Mouse (Mus musculus) kidney, adult 2 months (tissue): ENCODE results near the gene Gpx3. TPM values are rescaled to one million over a fixed set of nuclear protein-coding genes. Genes with fewer than 3 reads are reported as not detected.

ENCODE experiments used
- DNase-seq: peaks from one replicate; pipeline ENCODE4 v3.0.0; 2021
- H3K27ac ChIP-seq: fragments of 200-500 bp; 2 replicates; pipeline ENCODE4 v1.5.1; 2012; ENCODE audit warnings: low read depth, low read length, control low read depth, inconsistent platforms; ENCODE audit not compliant: insufficient read depth
- H3K27me3 ChIP-seq: fragments of 200-500 bp; replicated peaks from 2 replicates; pipeline ENCODE4 v1.6.1; 2012; ENCODE audit warnings: mild to moderate bottlenecking, moderate library complexity, low read length, inconsistent platforms; ENCODE audit not compliant: control insufficient read depth, insufficient read depth
- H3K36me3 ChIP-seq: fragments of 200-500 bp; 2 replicates; pipeline ENCODE4 v1.6.1; 2012; ENCODE audit warnings: mild to moderate bottlenecking, moderate library complexity, low read length, inconsistent platforms; ENCODE audit not compliant: control insufficient read depth, insufficient read depth
- H3K4me1 ChIP-seq: fragments of 200-500 bp; 2 replicates; pipeline ENCODE4 v1.6.1; 2011; ENCODE audit warnings: low read length; ENCODE audit not compliant: control insufficient read depth, insufficient read depth
- H3K4me3 ChIP-seq: fragments of 200-500 bp; 2 replicates; pipeline ENCODE4 v1.5.1; 2011; ENCODE audit warnings: mild to moderate bottlenecking, low read depth, low read length, control low read depth; ENCODE audit not compliant: insufficient read depth
- CTCF ChIP-seq: fragments of 200-500 bp; conservative IDR thresholded peaks from 2 replicates; pipeline ENCODE4 v1.5.1; 2011; ENCODE audit warnings: low read depth, mild to moderate bottlenecking, control low read depth, low read length, moderate library complexity, mixed read lengths; ENCODE audit not compliant: insufficient read depth, insufficient read length
- POLR2A ChIP-seq: fragments of 200-500 bp; IDR thresholded peaks from one replicate; pipeline ENCODE4 v1.6.1; 2011; ENCODE audit warnings: low read depth, low read length, control low read depth
- WGBS: fragments of 180-500 bp; shearing (Covaris S2); methylation state at CpG from one replicate; pipeline ENCODE4 v1.1.7; 2018; 5-methylcytosine and 5-hydroxymethylcytosine counted together
- polyA plus RNA-seq: library from polyadenylated mRNA; depleted of rRNA; stranded (reverse); fragments of >200 nt; gene quantifications from 2 replicates; pipeline ENCODE4 v1.2.3, GENCODE M21; 2012

The Gpx3 gene
- polyA plus RNA-seq, 1 experiment, result 31,623 TPM

DNA sequence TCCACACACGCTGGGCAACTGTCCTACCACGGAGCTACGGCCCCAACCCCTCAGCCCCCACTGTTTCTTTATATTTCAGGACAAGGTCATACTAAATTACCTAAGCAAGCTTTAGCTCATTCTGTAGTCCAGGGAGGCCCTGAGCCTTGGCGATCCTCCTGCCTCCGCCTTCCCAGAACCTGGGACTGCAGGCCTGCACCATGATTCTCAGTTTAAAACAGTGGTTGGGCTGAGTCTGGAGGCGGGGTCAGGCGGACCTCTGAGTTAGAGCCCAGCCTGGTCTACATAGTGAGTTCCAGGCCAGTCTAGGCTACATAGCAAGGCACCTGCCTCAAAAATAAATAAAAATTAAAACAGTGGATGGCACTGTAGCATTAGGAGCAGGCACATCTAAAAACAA, 19.5 kb downstream of the Gpx3 start:
- H3K36me3 ChIP-seq, result peaks cover 5% of the 10 kb centered on the region; the same call in 1 of the 2 replicates
- peak overlapping the region; percentile 37 for H3K27ac ChIP-seq
- TF ChIP-seq POLR2A (no peak), CTCF (no peak)
- DNase-seq, result peak; percentile 45
- peaks cover 17% of the 10 kb centered on the region for H3K4me1 ChIP-seq
- WGBS, result 60% methylated on average over 7 of the region's 7 CpGs
- no peak overlapping the region for H3K4me3 ChIP-seq
- H3K27me3 ChIP-seq, result no peaks in the 10 kb centered on the region

DNA sequence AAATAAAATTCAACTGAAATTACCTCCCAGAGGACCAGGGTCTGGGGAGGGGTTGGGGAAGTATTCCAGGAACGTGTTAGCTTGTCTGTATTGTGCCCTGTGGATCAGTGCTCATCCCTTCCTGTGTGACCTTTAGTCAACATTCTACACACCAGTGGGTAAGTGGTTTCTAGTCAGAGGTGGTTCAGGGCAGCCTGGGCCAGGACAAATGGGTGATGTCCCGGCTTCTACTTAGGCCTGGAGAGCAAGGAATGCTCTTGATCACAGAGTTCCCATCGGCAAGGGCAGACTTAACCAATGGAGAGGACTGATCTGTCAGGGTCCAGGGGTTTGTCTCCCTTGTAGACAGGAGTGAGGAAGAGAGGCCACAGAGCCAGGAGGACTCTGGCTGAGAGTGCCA, 20.2 kb downstream of the Gpx3 start:
- H3K4me3 ChIP-seq, result no peak overlapping the region
- WGBS, result 49% methylated on average over 3 of the region's 3 CpGs
- peak; percentile 62 for DNase-seq
- H3K27ac ChIP-seq, result peak overlapping the region; percentile 29; the same call in 1 of the 2 replicates
- peaks cover 5% of the 10 kb centered on the region; the same call in 1 of the 2 replicates for H3K36me3 ChIP-seq
- TF ChIP-seq CTCF (no peak), POLR2A (no peak)
- peaks cover 17% of the 10 kb centered on the region for H3K4me1 ChIP-seq
- no peaks in the 10 kb centered on the region for H3K27me3 ChIP-seq

DNA sequence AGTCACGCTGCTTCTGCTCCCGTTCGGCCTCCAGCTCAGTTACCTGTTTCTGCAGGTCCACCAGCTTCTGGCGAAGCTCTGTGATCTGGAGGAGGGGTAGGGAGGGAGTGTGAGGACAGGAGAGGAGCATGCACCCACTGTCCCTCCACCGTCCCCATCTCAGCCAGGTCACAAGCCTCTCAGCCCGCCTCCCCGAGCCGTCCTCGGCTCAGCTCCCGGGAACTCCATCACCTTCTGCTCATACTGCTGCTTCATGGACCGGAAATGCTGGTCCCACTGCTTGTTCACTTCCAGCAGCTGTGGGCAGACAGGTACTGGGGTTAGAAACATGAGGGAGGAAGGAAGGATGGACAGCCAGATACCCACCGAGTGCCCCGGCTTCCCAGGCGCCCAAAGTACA, 21.9 kb downstream of the Gpx3 start:
- 87% methylated on average over 14 of the region's 14 CpGs for WGBS
- Histone ChIP-seq H3K36me3 (no peaks in the 10 kb centered on the region; the same call in 1 of the 2 replicates), H3K27ac (no peak overlapping the region), H3K4me1 (peaks cover 17% of the 10 kb centered on the region), H3K4me3 (no peak overlapping the region), H3K27me3 (no peaks in the 10 kb centered on the region)
- no peak for TF ChIP-seq POLR2A
- no peak for TF ChIP-seq CTCF
- DNase-seq, result no peak

DNA sequence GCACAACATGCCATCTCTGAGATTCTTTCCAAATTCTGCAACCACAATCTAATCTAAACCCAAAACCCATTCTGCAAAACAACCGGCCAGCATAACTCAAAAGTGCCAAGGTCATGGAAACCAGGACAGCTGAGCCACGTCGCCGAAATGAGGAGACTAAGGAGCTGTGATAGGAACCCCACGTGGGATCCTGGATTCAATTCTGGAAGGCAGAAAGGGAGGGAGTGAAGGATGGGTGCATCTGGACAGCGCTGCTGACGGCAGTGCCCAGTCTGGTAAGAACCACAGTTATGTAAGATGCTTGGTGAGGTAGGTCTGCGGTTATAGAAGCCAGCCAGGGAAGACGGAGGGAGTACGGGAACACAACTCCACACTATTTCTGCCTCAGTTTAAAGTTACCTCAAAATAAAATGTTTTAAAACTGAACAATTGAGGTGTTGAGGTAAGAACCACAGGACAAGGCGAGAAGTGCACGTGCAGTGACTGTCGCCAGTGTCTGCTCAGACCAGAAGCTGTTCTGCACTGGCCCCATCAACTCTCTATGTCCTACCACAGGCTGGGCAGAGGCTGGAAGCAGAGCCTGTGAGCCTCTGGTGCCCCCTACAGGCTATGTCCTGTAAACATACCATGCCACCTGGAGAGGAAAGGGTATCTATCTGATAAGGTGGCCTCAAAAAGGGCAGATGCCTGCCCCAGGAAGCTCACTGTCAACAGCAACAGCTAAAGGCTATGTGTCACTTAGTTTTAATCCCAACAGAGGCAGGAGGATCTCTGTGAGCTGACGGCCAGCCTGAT, 25.3 kb downstream of the Gpx3 start:
- Histone ChIP-seq H3K4me3 (no peak overlapping the region), H3K36me3 (no peaks in the 10 kb centered on the region; the same call in 1 of the 2 replicates), H3K27ac (no peak overlapping the region), H3K4me1 (no peaks in the 10 kb centered on the region; the same call in 1 of the 2 replicates), H3K27me3 (no peaks in the 10 kb centered on the region)
- WGBS, result 75% methylated on average over 14 of the region's 14 CpGs
- DNase-seq, result peak; percentile 78
- no peak for TF ChIP-seq POLR2A
- TF ChIP-seq CTCF, result peak; percentile 92

DNA sequence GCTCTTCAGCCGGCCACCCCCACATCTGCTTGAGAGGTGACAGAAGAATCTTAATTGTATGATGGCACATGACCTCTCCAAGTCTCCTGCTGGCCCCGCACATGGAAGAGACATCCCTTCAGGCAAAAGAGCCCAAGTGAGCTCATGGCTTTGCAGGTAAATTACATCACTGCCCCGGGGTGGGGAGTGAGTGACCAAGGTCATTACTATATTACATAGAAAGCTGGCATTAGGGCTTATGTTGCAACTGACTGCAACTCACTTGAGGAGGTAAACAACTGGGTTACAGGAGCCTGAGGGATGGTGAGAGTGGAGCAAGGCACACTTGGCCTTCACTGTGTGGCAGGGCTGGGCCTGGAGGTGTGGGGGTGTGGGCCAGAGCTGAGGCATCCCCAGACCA, 26.0 kb downstream of the Gpx3 start:
- no peak for TF ChIP-seq CTCF
- TF ChIP-seq POLR2A, result no peak
- Histone ChIP-seq H3K4me1 (no peaks in the 10 kb centered on the region), H3K27ac (no peak overlapping the region), H3K4me3 (no peak overlapping the region), H3K27me3 (no peaks in the 10 kb centered on the region), H3K36me3 (no peaks in the 10 kb centered on the region; the same call in 1 of the 2 replicates)
- no peak for DNase-seq
- 85% methylated on average over 3 of the region's 3 CpGs for whole genome bisulfite sequencing

DNA sequence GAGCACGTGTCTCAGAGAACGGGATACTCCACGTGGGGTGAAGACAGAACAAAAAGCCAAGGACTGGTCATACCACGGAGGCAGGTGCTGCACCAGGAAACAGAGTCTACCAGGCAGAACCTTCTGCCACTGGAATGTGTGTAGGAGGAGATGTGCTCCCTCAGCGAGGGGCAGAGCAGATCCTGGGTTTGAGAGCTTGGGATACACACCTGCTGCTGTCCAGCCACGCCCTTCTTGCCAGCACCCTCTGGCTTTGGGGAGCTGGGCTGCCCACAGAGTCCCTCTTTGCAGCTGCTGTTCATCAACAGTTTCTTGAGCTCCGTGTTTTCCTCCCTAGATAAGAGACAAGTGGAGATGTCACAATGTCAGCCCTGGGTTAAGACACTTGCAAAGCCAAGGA, 26.6 kb downstream of the Gpx3 start:
- H3K4me3 ChIP-seq, result no peak overlapping the region
- H3K4me1 ChIP-seq, result no peaks in the 10 kb centered on the region
- 70% methylated on average over 7 of the region's 7 CpGs for WGBS
- H3K27ac ChIP-seq, result no peak overlapping the region
- no peaks in the 10 kb centered on the region; the same call in 1 of the 2 replicates for H3K36me3 ChIP-seq
- no peaks in the 10 kb centered on the region for H3K27me3 ChIP-seq
- no peak for TF ChIP-seq POLR2A
- TF ChIP-seq CTCF, result no peak
- no peak for DNase-seq

DNA sequence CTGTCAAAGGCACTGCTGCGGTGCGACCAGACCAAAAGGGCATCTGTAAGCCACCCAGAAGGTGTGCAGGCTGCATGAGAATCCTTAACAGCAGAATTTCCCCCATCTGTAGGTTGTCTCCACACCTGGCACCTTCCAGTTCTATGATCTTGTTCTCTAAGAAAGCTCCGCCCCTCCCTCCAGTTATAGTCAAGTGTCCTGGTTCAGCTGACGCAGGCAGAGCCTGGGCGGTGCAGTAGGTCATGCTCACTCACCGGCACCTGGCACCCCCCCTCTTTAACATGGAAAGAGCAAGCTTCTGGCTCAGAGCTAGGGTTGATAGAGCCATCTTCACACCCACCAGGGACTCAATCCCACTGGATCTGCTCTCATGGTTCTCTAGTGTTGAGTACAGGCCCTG, 27.0 kb downstream of the Gpx3 start:
- no peaks in the 10 kb centered on the region for H3K4me1 ChIP-seq
- no peak overlapping the region for H3K27ac ChIP-seq
- WGBS, result 86% methylated on average over 6 of the region's 6 CpGs
- H3K36me3 ChIP-seq, result no peaks in the 10 kb centered on the region; the same call in 1 of the 2 replicates
- TF ChIP-seq CTCF (no peak), POLR2A (no peak)
- no peak for DNase-seq
- no peak overlapping the region for H3K4me3 ChIP-seq
- no peaks in the 10 kb centered on the region for H3K27me3 ChIP-seq
